Mouse (Mus musculus) NIH3T3 (cell line): ENCODE results near the gene Dlg2.

Experiments
- DNase-seq: peaks from one replicate; pipeline ENCODE4 v3.0.0-alpha.2; 2012; ENCODE audit warnings: low read depth

Gene Dlg2

GRCm38 (mm10) chr7:92396783-92397182 lies 1920.3 kb downstream of the Dlg2 start:
- DNase-seq = peak; percentile 63

GRCm38 (mm10) chr7:92398841-92399240 lies 1922.4 kb downstream of the Dlg2 start:
- DNase-seq = no peak

- no peak for DNase-seq
Observed at GRCm38 (mm10) chr7:92400551-92400950, 1924.1 kb downstream of the Dlg2 start.

GRCm38 (mm10) chr7:92401001-92401688 lies 1924.7 kb downstream of the Dlg2 start:
- no peak for DNase-seq

GRCm38 (mm10) chr7:92408479-92408878 lies 1932.0 kb downstream of the Dlg2 start:
- no peak for DNase-seq

GRCm38 (mm10) chr7:92420474-92420873 lies 1944.0 kb downstream of the Dlg2 start:
- no peak for DNase-seq

GRCm38 (mm10) chr7:92423017-92423416 lies 1946.5 kb downstream of the Dlg2 start:
- no peak for DNase-seq

- DNase-seq = peak; percentile 4
Observed at GRCm38 (mm10) chr7:92424703-92425102, 1948.2 kb downstream of the Dlg2 start.

GRCm38 (mm10) chr7:92427280-92427679 lies 1950.8 kb downstream of the Dlg2 start:
- no peak for DNase-seq

GRCm38 (mm10) chr7:92428629-92429028 lies 1952.2 kb downstream of the Dlg2 start:
- DNase-seq = no peak

GRCm38 (mm10) chr7:92430254-92430653 lies 1953.8 kb downstream of the Dlg2 start:
- no peak for DNase-seq

GRCm38 (mm10) chr7:92437168-92437567 lies 1960.7 kb downstream of the Dlg2 start:
- no peak for DNase-seq

GRCm38 (mm10) chr7:92439503-92440487 lies 1963.3 kb downstream of the Dlg2 start:
- no peak for DNase-seq

- DNase-seq = no peak
Observed at GRCm38 (mm10) chr7:92441611-92442010, 1965.1 kb downstream of the Dlg2 start.

- no peak for DNase-seq
Observed at GRCm38 (mm10) chr7:92442082-92442481, 1965.6 kb downstream of the Dlg2 start.

GRCm38 (mm10) chr7:92447938-92448337 lies 1971.5 kb downstream of the Dlg2 start:
- DNase-seq = no peak

- no peak for DNase-seq
Observed at GRCm38 (mm10) chr7:92448782-92449575, 1972.5 kb downstream of the Dlg2 start.

GRCm38 (mm10) chr7:92454176-92454575 lies 1977.7 kb downstream of the Dlg2 start:
- peak; percentile 67 for DNase-seq

- DNase-seq = no peak
Observed at GRCm38 (mm10) chr7:92455927-92456326, 1979.5 kb downstream of the Dlg2 start.

- peak; percentile 64 for DNase-seq
Observed at GRCm38 (mm10) chr7:92457791-92458190, 1981.3 kb downstream of the Dlg2 start.

GRCm38 (mm10) chr7:92458308-92458707 lies 1981.8 kb downstream of the Dlg2 start:
- DNase-seq = no peak

GRCm38 (mm10) chr7:92460578-92460977 lies 1984.1 kb downstream of the Dlg2 start:
- DNase-seq = no peak
